Mouse (Mus musculus) olfactory bulb, adult 2 months (tissue): Measurements from ENCODE around the gene Lrrc10b.

Source experiments
- CTCF ChIP-seq: fragments of 200-500 bp; IDR thresholded peaks from 2 replicates; pipeline ENCODE4 v1.5.1; 2012; ENCODE audit warnings: low read depth, mild to moderate bottlenecking, low read length, moderate library complexity; ENCODE audit not compliant: insufficient read depth
- POLR2A ChIP-seq: fragments of 200-500 bp; IDR thresholded peaks from 2 replicates; pipeline ENCODE4 v1.6.1; 2012; ENCODE audit warnings: mild to moderate bottlenecking, low read depth, low read length, moderate library complexity; ENCODE audit not compliant: insufficient read depth

- no peak for TF ChIP-seq POLR2A
- no peak for TF ChIP-seq CTCF
Measured at GRCm38 (mm10) chr19:10431410-10431809, 25.9 kb downstream of the Lrrc10b start.
